Mouse (Mus musculus): ENCODE results near the gene Nckap5.
A peak's percentile ranks its signal among the peaks of the same experiment; 100 is the strongest.

The Nckap5 gene

GRCm38 (mm10) chr1:126764201-126764600 lies 66.4 kb downstream of the Nckap5 start:
- DNase-seq = no peak

- DNase-seq = no peak
Measured at GRCm38 (mm10) chr1:126763192-126763591, 67.4 kb downstream of the Nckap5 start.

- no peak for DNase-seq
Measured at GRCm38 (mm10) chr1:126760386-126760785, 70.2 kb downstream of the Nckap5 start.

- no peak for DNase-seq
Measured at GRCm38 (mm10) chr1:126755682-126756081, 74.9 kb downstream of the Nckap5 start.

GRCm38 (mm10) chr1:126753611-126754010 lies 77.0 kb downstream of the Nckap5 start:
- no peak for DNase-seq

- no peak for DNase-seq
Measured at GRCm38 (mm10) chr1:126752247-126753037, 78.2 kb downstream of the Nckap5 start.

- DNase-seq = no peak
Measured at GRCm38 (mm10) chr1:126751137-126751536, 79.5 kb downstream of the Nckap5 start.

GRCm38 (mm10) chr1:126750156-126750555 lies 80.4 kb downstream of the Nckap5 start:
- no peak for DNase-seq

GRCm38 (mm10) chr1:126747914-126748313 lies 82.7 kb downstream of the Nckap5 start:
- no peak for DNase-seq

GRCm38 (mm10) chr1:126745482-126746136 lies 85.0 kb downstream of the Nckap5 start:
- no peak for DNase-seq

GRCm38 (mm10) chr1:126744631-126745305 lies 85.8 kb downstream of the Nckap5 start:
- DNase-seq = no peak

- DNase-seq = no peak
Measured at GRCm38 (mm10) chr1:126738291-126738640, 92.3 kb downstream of the Nckap5 start.

GRCm38 (mm10) chr1:126737554-126738290 lies 92.9 kb downstream of the Nckap5 start:
- peak; percentile 65 for DNase-seq

GRCm38 (mm10) chr1:126731691-126732090 lies 98.9 kb downstream of the Nckap5 start:
- DNase-seq = no peak

GRCm38 (mm10) chr1:126726400-126727055 lies 104.1 kb downstream of the Nckap5 start:
- peak; percentile 18 for DNase-seq

GRCm38 (mm10) chr1:126725628-126726367 lies 104.8 kb downstream of the Nckap5 start:
- no peak for DNase-seq

GRCm38 (mm10) chr1:126721917-126722316 lies 108.7 kb downstream of the Nckap5 start:
- DNase-seq = no peak

- DNase-seq = no peak
Measured at GRCm38 (mm10) chr1:126719733-126720348, 110.8 kb downstream of the Nckap5 start.

GRCm38 (mm10) chr1:126706611-126707010 lies 124.0 kb downstream of the Nckap5 start:
- DNase-seq = no peak

- DNase-seq = no peak
Measured at GRCm38 (mm10) chr1:126700978-126701320, 129.7 kb downstream of the Nckap5 start.

All from kidney, postnatal 10 days (tissue).